Mouse (Mus musculus): Measurements from ENCODE around the gene AI464131. TPM values are rescaled to one million over a fixed set of nuclear protein-coding genes. Genes with fewer than 3 reads are reported as not detected.

Gene AI464131
- polyA plus RNA-seq, 1 experiment = 8.0 TPM

GRCm38 (mm10) chr4:41505131-41505551, 2.3 kb upstream of the AI464131 start:
- DNase-seq (ENCODE audit: low spot score) = no peak

- DNase-seq (ENCODE audit: low spot score) = no peak
These were observed 1.4 kb upstream of the AI464131 start for GRCm38 (mm10) chr4:41504325-41504724.

- no peak for DNase-seq (ENCODE audit: low spot score)
These were observed 520 bp downstream of the AI464131 start for GRCm38 (mm10) chr4:41502171-41502940.

- no peak for DNase-seq (ENCODE audit: low spot score)
These were observed 2.1 kb downstream of the AI464131 start for GRCm38 (mm10) chr4:41500787-41501186.

GRCm38 (mm10) chr4:41499619-41500018, 3.3 kb downstream of the AI464131 start:
- DNase-seq (ENCODE audit: low spot score) = no peak

GRCm38 (mm10) chr4:41498921-41499391, 3.9 kb downstream of the AI464131 start:
- DNase-seq (ENCODE audit: low spot score) = no peak

- DNase-seq (ENCODE audit: low spot score) = no peak
These were observed 4.7 kb downstream of the AI464131 start for GRCm38 (mm10) chr4:41497995-41498845.

- no peak for DNase-seq (ENCODE audit: low spot score)
These were observed 5.3 kb downstream of the AI464131 start for GRCm38 (mm10) chr4:41497579-41497978.

GRCm38 (mm10) chr4:41497046-41497445, 5.8 kb downstream of the AI464131 start:
- DNase-seq (ENCODE audit: low spot score) = no peak

- no peak for DNase-seq (ENCODE audit: low spot score)
These were observed 7.0 kb downstream of the AI464131 start for GRCm38 (mm10) chr4:41495850-41496249.

- no peak for DNase-seq (ENCODE audit: low spot score)
These were observed 7.8 kb downstream of the AI464131 start for GRCm38 (mm10) chr4:41495076-41495475.

GRCm38 (mm10) chr4:41494378-41494777, 8.5 kb downstream of the AI464131 start:
- no peak for DNase-seq (ENCODE audit: low spot score)

GRCm38 (mm10) chr4:41493464-41494116, 9.3 kb downstream of the AI464131 start:
- DNase-seq (ENCODE audit: low spot score) = no peak

GRCm38 (mm10) chr4:41492951-41493350, 9.9 kb downstream of the AI464131 start:
- no peak for DNase-seq (ENCODE audit: low spot score)

GRCm38 (mm10) chr4:41481601-41482017, 21.3 kb downstream of the AI464131 start:
- DNase-seq (ENCODE audit: low spot score) = no peak

- no peak for DNase-seq (ENCODE audit: low spot score)
These were observed 22.6 kb downstream of the AI464131 start for GRCm38 (mm10) chr4:41480254-41480653.

GRCm38 (mm10) chr4:41479456-41479804, 23.4 kb downstream of the AI464131 start:
- DNase-seq (ENCODE audit: low spot score) = no peak

- DNase-seq (ENCODE audit: low spot score) = no peak
These were observed 24.0 kb downstream of the AI464131 start for GRCm38 (mm10) chr4:41478751-41479455.

- DNase-seq (ENCODE audit: low spot score) = no peak
These were observed 25.2 kb downstream of the AI464131 start for GRCm38 (mm10) chr4:41477648-41478160.

GRCm38 (mm10) chr4:41471384-41471689, 31.5 kb downstream of the AI464131 start:
- no peak for DNase-seq (ENCODE audit: low spot score)

- DNase-seq (ENCODE audit: low spot score) = no peak
These were observed 32.0 kb downstream of the AI464131 start for GRCm38 (mm10) chr4:41470684-41471383.
